In the genomic region with DNA sequence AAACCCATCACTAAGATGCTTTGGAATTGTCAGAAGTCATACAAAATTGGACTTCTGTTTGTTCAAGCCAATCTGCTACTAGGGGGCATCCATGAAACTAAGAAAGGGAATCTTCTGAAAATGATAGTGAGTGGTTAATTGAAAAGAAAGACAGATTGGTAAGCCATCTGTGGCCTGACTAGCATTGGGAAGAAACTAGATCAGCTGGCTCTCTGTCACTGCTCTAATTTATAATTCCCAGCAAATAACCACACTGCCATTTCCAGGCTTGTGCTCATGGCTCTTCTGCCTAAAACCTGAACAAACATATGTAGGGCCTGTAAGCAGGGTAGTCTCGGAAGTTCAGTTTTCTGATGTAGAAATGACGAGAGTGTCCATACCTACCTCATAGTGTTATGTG, we compare ENCODE assay signal across 18 mouse cellular contexts.
"Had no signal": no experiment of that assay in that cellular context is flagged by ENCODE, and none has a peak within 500 bp of the region (broad histone marks: within the 10 kb centered on the region; RNA-seq: fewer than 3 reads in every experiment).

No protein-coding gene starts in this region.

- DNase-seq: kidney, adult 9 months; kidney, postnatal 14 days; kidney, postnatal 4 days; liver, embryonic 13.5 days; lung, adult 2 months; lung, postnatal 14 days; lung, postnatal 4 days; midbrain, embryonic 14.5 days; right cerebral cortex, adult 18-20 months; right cerebral cortex, postnatal 14 days; right cerebral cortex, postnatal 4 days; thymus, adult 2 months; thymus, postnatal 14 days; thymus, postnatal 4 days had no signal

- H3K9ac ChIP-seq: liver, embryonic 13.5 days had no signal

- H3K4me2 ChIP-seq: liver, embryonic 13.5 days; midbrain, embryonic 11.5 days had no signal

- H3K4me3 ChIP-seq: layer of hippocampus, adult 2 months; left cerebral cortex, adult 2 months; liver, embryonic 13.5 days had no signal

- H3K4me1 ChIP-seq: liver, embryonic 13.5 days had no signal

- H3K27me3 ChIP-seq: liver, embryonic 13.5 days had no signal

- H3K36me3 ChIP-seq: liver, embryonic 13.5 days had no signal

- H3K9me3 ChIP-seq: liver, embryonic 13.5 days had no signal

- H3K27ac ChIP-seq: layer of hippocampus, adult 2 months; left cerebral cortex, adult 2 months; liver, embryonic 13.5 days; stomach, postnatal 0 days had no signal
